Mouse (Mus musculus) myocyte (in vitro differentiated cells): ENCODE data around the gene Lrrc32.

ENCODE experiments used
- CEBPB ChIP-seq: IDR thresholded peaks from 2 replicates; pipeline ENCODE4 v1.6.1; 2011; ENCODE audit warnings: mild to moderate bottlenecking, moderate library complexity; ENCODE audit not compliant: poor library complexity, insufficient read depth, severe bottlenecking
- E2F4 ChIP-seq: IDR thresholded peaks from one replicate; pipeline ENCODE4 v1.6.1; 2011; ENCODE audit warnings: mild to moderate bottlenecking, control low read depth, moderate library complexity; ENCODE audit not compliant: insufficient read depth
- MAX ChIP-seq: IDR thresholded peaks from one replicate; pipeline ENCODE4 v1.6.1; 2011; ENCODE audit warnings: low read depth, mild to moderate bottlenecking, control low read depth
- MYOD1 ChIP-seq, 3 experiments: IDR thresholded peaks; one replicate each; pipeline ENCODE4 v1.6.1; 2011; ENCODE audit warnings: control low read depth in 2 of 3, low read depth in 2 of 3, mild to moderate bottlenecking in 2 of 3, moderate library complexity in 1 of 3; ENCODE audit not compliant: insufficient read length in 2 of 3, control insufficient read depth in 1 of 3
- MYOG ChIP-seq, 3 experiments: IDR thresholded peaks; one replicate each; pipeline ENCODE4 v1.6.1; 2011; ENCODE audit warnings: control low read depth in 2 of 3, low read depth in 2 of 3, mild to moderate bottlenecking in 2 of 3; ENCODE audit not compliant: insufficient read length in 2 of 3, control insufficient read depth in 1 of 3, insufficient read depth in 1 of 3
- POLR2A ChIP-seq: IDR thresholded peaks from one replicate; pipeline ENCODE4 v1.6.1; 2011; ENCODE audit warnings: low read depth, mild to moderate bottlenecking, control low read depth, moderate library complexity; ENCODE audit not compliant: insufficient read length
- POLR2AphosphoS2 ChIP-seq: IDR thresholded peaks from one replicate; pipeline ENCODE4 v1.6.1; 2011; ENCODE audit warnings: low read depth, control low read depth; ENCODE audit not compliant: insufficient read length
- SRF ChIP-seq: IDR thresholded peaks from one replicate; pipeline ENCODE4 v1.6.1; 2011; ENCODE audit warnings: low read depth; ENCODE audit not compliant: control insufficient read depth, insufficient read length
- TCF12 ChIP-seq: IDR thresholded peaks from one replicate; pipeline ENCODE4 v1.6.1; 2011; ENCODE audit warnings: mild to moderate bottlenecking, control low read depth; ENCODE audit not compliant: poor library complexity, insufficient read depth, severe bottlenecking
- TCF3 ChIP-seq: IDR thresholded peaks from one replicate; pipeline ENCODE4 v1.6.1; 2011; ENCODE audit warnings: low read depth, control low read depth; ENCODE audit not compliant: insufficient read length
- USF1 ChIP-seq: IDR thresholded peaks from one replicate; pipeline ENCODE4 v1.6.1; 2011; ENCODE audit warnings: low read depth, mild to moderate bottlenecking, control low read depth, moderate library complexity

- no peak for TF ChIP-seq POLR2A
- no peak for TF ChIP-seq MAX
- no peak for TF ChIP-seq MYOD1 (IDR thresholded peaks at IDR 0.05; ENCODE audit: control insufficient read depth in 1 of 3, insufficient read length in 2 of 3, low read depth in 2 of 3)
- no peak for TF ChIP-seq E2F4
- TF ChIP-seq TCF12, result no peak
- no peak for TF ChIP-seq POLR2AphosphoS2
- no peak for TF ChIP-seq USF1
- TF ChIP-seq TCF3, result no peak
- TF ChIP-seq SRF, result no peak
- no peak for TF ChIP-seq CEBPB
- no peak for TF ChIP-seq MYOG (IDR thresholded peaks at IDR 0.05; ENCODE audit: control insufficient read depth in 1 of 3, insufficient read depth in 1 of 3, insufficient read length in 2 of 3, low read depth in 2 of 3)
Measured at GRCm38 (mm10) chr7:98542267-98542666, 53.2 kb downstream of the Lrrc32 start.
